Mouse (Mus musculus) midbrain, embryonic 13.5 days (tissue): ENCODE measurements around the gene Parn. TPM values are rescaled to one million over a fixed set of nuclear protein-coding genes. Genes with fewer than 3 reads are reported as not detected.

Experiments
- ATAC-seq: fragments of 200-750 bp; cut with Nextera tagmentation; 2 replicates; pipeline ENCODE4 v1.8.0; 2017; ENCODE audit warnings: mild to moderate bottlenecking, moderate TSS enrichment, moderate library complexity
- H3K27ac ChIP-seq: fragments of 300-500 bp; sonication (generic); 2 replicates; pipeline ENCODE4 v1.5.1; 2015; ENCODE audit warnings: inconsistent platforms, mild to moderate bottlenecking, moderate library complexity
- H3K27me3 ChIP-seq: fragments of 300-500 bp; sonication (generic); 2 replicates; pipeline ENCODE4 v1.6.1; 2015; ENCODE audit warnings: mild to moderate bottlenecking, inconsistent platforms
- H3K36me3 ChIP-seq: fragments of 300-500 bp; sonication (generic); 2 replicates; pipeline ENCODE4 v1.6.1; 2015; ENCODE audit warnings: mild to moderate bottlenecking, inconsistent platforms
- H3K4me1 ChIP-seq: fragments of 300-500 bp; sonication (generic); replicated peaks from 2 replicates; pipeline ENCODE4 v1.6.1; 2015; ENCODE audit warnings: inconsistent platforms
- H3K4me2 ChIP-seq: fragments of 300-500 bp; sonication (generic); replicated peaks from 2 replicates; pipeline ENCODE4 v1.6.1; 2015; ENCODE audit warnings: moderate library complexity, mild to moderate bottlenecking, inconsistent platforms
- H3K4me3 ChIP-seq: fragments of 300-500 bp; sonication (generic); replicated peaks from 2 replicates; pipeline ENCODE4 v1.5.1; 2015; ENCODE audit warnings: mild to moderate bottlenecking, inconsistent platforms
- H3K9ac ChIP-seq: fragments of 300-500 bp; sonication (generic); replicated peaks from 2 replicates; pipeline ENCODE4 v1.6.1; 2015; ENCODE audit warnings: mild to moderate bottlenecking, inconsistent platforms
- H3K9me3 ChIP-seq: fragments of 300-500 bp; sonication (generic); 2 replicates; pipeline ENCODE4 v1.6.1; 2016; ENCODE audit warnings: mild to moderate bottlenecking, inconsistent platforms
- WGBS: fragments of 180-500 bp; shearing (Covaris S2); methylation state at CpG from one replicate; pipeline ENCODE4 v1.1.7; 2015; 5-methylcytosine and 5-hydroxymethylcytosine counted together
- polyA plus RNA-seq: library from polyadenylated mRNA; unstranded; fragments of >200 nt; fragmentation: Nextera tagmentation; extraction: Ambion mirVana; gene quantifications from 2 replicates; pipeline ENCODE4 v1.2.1, GENCODE M21; 2015

The Parn gene
- polyA plus RNA-seq, 1 experiment from 2014 or later: 37.7 TPM

GRCm38 (mm10) chr16:13541121-13541747 lies 126.7 kb downstream of the Parn start:
- Histone ChIP-seq H3K4me3 (no peak overlapping the region), H3K36me3 (peaks cover 15% of the 10 kb centered on the region), H3K4me1 (no peaks in the 10 kb centered on the region; the same call in 1 of the 2 replicates), H3K4me2 (no peak overlapping the region), H3K27ac (no peak overlapping the region), H3K9me3 (peaks cover 13% of the 10 kb centered on the region; the same call in 1 of the 2 replicates), H3K9ac (no peak overlapping the region), H3K27me3 (no peaks in the 10 kb centered on the region)
- ATAC-seq: no peak
- 82% methylated on average over 15 of the region's 15 CpGs for WGBS

DNA sequence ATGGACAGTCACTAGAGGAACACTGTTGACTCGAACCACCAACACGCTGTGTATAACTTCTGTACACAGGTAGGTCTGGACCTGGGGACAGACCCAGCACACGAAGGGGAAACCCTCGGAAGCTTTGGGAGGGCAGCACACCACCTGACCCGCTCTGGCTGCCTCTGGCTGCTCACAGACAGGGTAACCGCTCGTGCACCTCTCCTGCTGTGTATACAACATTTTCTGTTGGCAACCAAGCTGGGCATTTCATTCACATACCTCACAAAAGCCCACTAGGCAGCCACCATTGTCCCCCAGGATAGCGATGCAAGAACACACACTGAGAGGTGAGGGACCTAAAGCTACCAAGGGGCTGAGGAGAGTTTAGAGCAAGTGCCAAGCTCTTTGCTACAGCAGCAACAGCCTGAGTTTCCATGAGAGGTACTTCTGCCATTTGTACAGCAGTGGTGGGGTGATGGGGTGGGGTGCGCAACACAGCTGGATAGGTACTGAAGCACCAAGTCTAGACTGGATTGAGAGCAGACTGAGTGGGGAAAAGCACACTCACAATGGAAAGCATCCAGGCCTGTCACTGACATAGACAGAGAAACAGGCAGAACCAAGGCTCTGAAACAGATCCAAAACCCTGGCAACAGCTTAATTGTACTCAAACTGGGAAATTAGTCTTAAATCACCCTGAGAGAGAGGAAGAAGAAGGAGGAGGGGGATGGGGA lies 128.9 kb downstream of the Parn start:
- Histone ChIP-seq H3K4me1 (no peaks in the 10 kb centered on the region; the same call in 1 of the 2 replicates), H3K27ac (no peak overlapping the region), H3K36me3 (no peaks in the 10 kb centered on the region; the same call in 1 of the 2 replicates), H3K4me3 (no peak overlapping the region), H3K9ac (no peak overlapping the region), H3K4me2 (no peak overlapping the region), H3K9me3 (no peaks in the 10 kb centered on the region), H3K27me3 (no peaks in the 10 kb centered on the region)
- WGBS: 58% methylated on average over 9 of the region's 9 CpGs
- no peak for ATAC-seq

GRCm38 (mm10) chr16:13538213-13538932 lies 129.6 kb downstream of the Parn start:
- Histone ChIP-seq H3K27ac (no peak overlapping the region), H3K4me1 (no peaks in the 10 kb centered on the region; the same call in 1 of the 2 replicates), H3K4me3 (no peak overlapping the region), H3K36me3 (no peaks in the 10 kb centered on the region; the same call in 1 of the 2 replicates), H3K27me3 (no peaks in the 10 kb centered on the region), H3K9ac (no peak overlapping the region), H3K9me3 (no peaks in the 10 kb centered on the region), H3K4me2 (no peak overlapping the region)
- ATAC-seq: no peak
- WGBS: 72% methylated on average over 13 of the region's 13 CpGs

GRCm38 (mm10) chr16:13536404-13536803 lies 131.6 kb downstream of the Parn start:
- no peak for ATAC-seq
- Histone ChIP-seq H3K9me3 (no peaks in the 10 kb centered on the region), H3K4me3 (no peak overlapping the region), H3K4me1 (no peaks in the 10 kb centered on the region; the same call in 1 of the 2 replicates), H3K27ac (no peak overlapping the region), H3K9ac (no peak overlapping the region), H3K4me2 (no peak overlapping the region), H3K27me3 (no peaks in the 10 kb centered on the region), H3K36me3 (no peaks in the 10 kb centered on the region; the same call in 1 of the 2 replicates)
- 88% methylated on average over 7 of the region's 7 CpGs for WGBS

GRCm38 (mm10) chr16:13535856-13536255 lies 132.1 kb downstream of the Parn start:
- H3K36me3 ChIP-seq: no peaks in the 10 kb centered on the region; the same call in 1 of the 2 replicates
- H3K27me3 ChIP-seq: no peaks in the 10 kb centered on the region
- H3K4me3 ChIP-seq: no peak overlapping the region
- no peak overlapping the region for H3K4me2 ChIP-seq
- ATAC-seq: no peak
- no peaks in the 10 kb centered on the region for H3K9me3 ChIP-seq
- WGBS: 86% methylated on average over 12 of the region's 12 CpGs
- no peak overlapping the region for H3K9ac ChIP-seq
- H3K27ac ChIP-seq: no peak overlapping the region
- H3K4me1 ChIP-seq: no peaks in the 10 kb centered on the region; the same call in 1 of the 2 replicates

DNA sequence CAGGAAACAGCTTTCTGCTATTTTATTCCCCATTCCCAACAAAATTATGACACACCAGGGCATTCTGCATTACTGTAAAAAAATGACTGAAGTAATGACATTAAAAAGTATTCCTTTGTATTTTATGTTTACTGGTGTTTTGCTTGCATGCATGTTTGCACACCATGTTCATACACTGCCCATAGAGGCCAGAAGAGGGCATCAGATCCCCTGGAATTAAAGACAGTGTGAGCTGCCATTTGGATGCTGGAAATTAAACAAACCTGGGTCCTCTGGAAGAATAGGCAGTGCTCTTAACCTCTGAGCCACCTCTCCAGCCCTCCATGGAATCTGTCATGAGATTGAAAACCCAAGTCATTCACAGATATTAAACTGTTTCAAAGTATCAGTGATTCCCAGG lies 135.1 kb downstream of the Parn start:
- Histone ChIP-seq H3K36me3 (no peaks in the 10 kb centered on the region; the same call in 1 of the 2 replicates), H3K9me3 (no peaks in the 10 kb centered on the region), H3K27me3 (no peaks in the 10 kb centered on the region), H3K4me2 (no peak overlapping the region), H3K4me1 (no peaks in the 10 kb centered on the region), H3K4me3 (no peak overlapping the region), H3K9ac (no peak overlapping the region), H3K27ac (no peak overlapping the region)
- ATAC-seq: no peak

DNA sequence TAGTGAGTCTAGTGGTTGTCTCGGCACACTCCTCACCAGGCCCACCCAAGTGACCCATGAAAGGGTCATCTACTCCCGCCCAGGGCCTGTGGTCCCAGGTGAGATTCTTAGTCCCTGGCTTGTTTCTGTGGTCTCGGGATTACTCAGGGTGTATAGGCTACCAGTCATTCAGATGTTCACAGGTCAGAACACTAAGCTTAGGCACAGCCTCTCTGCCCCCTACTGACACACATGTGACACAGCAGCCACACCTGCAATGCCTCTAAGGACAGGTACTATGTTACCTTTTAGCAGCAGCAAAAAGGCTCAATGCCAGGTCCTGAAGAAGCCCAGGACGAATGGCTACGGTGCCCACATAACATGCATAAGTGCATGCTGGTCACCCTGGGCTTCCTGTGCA lies 136.7 kb downstream of the Parn start:
- no peaks in the 10 kb centered on the region for H3K36me3 ChIP-seq
- H3K4me2 ChIP-seq: no peak overlapping the region
- H3K4me1 ChIP-seq: no peaks in the 10 kb centered on the region
- no peaks in the 10 kb centered on the region for H3K9me3 ChIP-seq
- no peak overlapping the region for H3K4me3 ChIP-seq
- WGBS: 89% methylated on average over 5 of the region's 5 CpGs
- no peak overlapping the region for H3K27ac ChIP-seq
- no peak overlapping the region for H3K9ac ChIP-seq
- H3K27me3 ChIP-seq: no peaks in the 10 kb centered on the region
- ATAC-seq: no peak

DNA sequence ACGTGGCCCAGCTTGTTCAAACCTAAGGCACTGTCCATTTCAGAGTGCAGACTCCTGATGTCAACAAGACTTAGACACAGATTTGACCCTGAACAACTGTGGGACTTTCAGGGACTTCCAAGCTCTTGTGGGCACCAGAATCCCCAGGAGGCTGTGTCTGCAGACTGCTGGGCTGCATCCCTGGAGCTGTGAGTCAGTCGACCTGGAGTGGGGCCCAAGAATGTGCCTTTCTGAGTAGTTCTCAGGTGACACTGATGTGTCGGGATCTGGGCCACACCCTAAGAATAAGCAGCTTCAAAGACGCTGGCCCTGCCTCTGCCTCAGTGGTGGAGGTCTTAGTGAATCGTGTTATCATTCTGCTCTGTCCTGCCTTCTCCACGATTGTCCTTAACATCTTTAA lies 146.6 kb downstream of the Parn start:
- H3K36me3 ChIP-seq: no peaks in the 10 kb centered on the region
- H3K4me2 ChIP-seq: no peak overlapping the region
- H3K4me3 ChIP-seq: no peak overlapping the region
- H3K9ac ChIP-seq: no peak overlapping the region
- H3K27ac ChIP-seq: no peak overlapping the region
- WGBS: 81% methylated on average over 6 of the region's 6 CpGs
- H3K4me1 ChIP-seq: no peaks in the 10 kb centered on the region
- no peaks in the 10 kb centered on the region for H3K9me3 ChIP-seq
- ATAC-seq: no peak
- no peaks in the 10 kb centered on the region; the same call in 1 of the 2 replicates for H3K27me3 ChIP-seq

GRCm38 (mm10) chr16:13520301-13520700 lies 147.7 kb downstream of the Parn start:
- no peak for ATAC-seq
- Histone ChIP-seq H3K27me3 (no peaks in the 10 kb centered on the region; the same call in 1 of the 2 replicates), H3K4me2 (no peak overlapping the region), H3K4me3 (no peak overlapping the region), H3K36me3 (no peaks in the 10 kb centered on the region), H3K9ac (no peak overlapping the region), H3K9me3 (no peaks in the 10 kb centered on the region), H3K4me1 (no peaks in the 10 kb centered on the region), H3K27ac (no peak overlapping the region)
- WGBS: 88% methylated on average over 6 of the region's 6 CpGs

GRCm38 (mm10) chr16:13516214-13516613 lies 151.8 kb downstream of the Parn start:
- Histone ChIP-seq H3K9me3 (no peaks in the 10 kb centered on the region), H3K4me1 (no peaks in the 10 kb centered on the region), H3K4me2 (no peak overlapping the region), H3K4me3 (no peak overlapping the region), H3K27ac (no peak overlapping the region), H3K27me3 (no peaks in the 10 kb centered on the region; the same call in 1 of the 2 replicates), H3K9ac (no peak overlapping the region), H3K36me3 (no peaks in the 10 kb centered on the region)
- WGBS: 61% methylated on average over 3 of the region's 3 CpGs
- ATAC-seq: no peak

DNA sequence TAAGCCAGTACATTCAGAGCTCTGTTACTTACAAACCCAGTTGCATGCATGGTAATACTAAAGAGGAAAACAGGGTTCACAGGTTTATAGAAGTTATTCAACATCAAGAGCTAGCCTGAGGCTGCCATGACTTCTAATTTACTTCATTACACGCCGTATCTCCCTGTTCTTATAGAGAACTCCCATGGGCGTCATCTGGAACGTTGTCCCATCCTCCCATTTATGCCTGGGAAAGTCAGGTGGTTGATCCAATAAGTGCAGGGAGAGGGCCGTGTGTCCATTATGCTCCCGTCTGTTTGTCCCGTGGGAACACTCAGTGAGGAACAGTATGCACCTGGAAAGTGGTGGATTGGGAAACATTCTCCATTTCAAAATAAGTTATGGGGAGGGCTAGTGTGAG lies 152.4 kb downstream of the Parn start:
- Histone ChIP-seq H3K4me1 (no peaks in the 10 kb centered on the region), H3K9ac (no peak overlapping the region), H3K27ac (no peak overlapping the region), H3K9me3 (no peaks in the 10 kb centered on the region), H3K36me3 (no peaks in the 10 kb centered on the region), H3K27me3 (no peaks in the 10 kb centered on the region; the same call in 1 of the 2 replicates), H3K4me2 (no peak overlapping the region), H3K4me3 (no peak overlapping the region)
- 90% methylated on average over 7 of the region's 7 CpGs for WGBS
- no peak for ATAC-seq

- WGBS: 89% methylated on average over 5 of the region's 5 CpGs
- Histone ChIP-seq H3K27me3 (no peaks in the 10 kb centered on the region), H3K4me1 (no peaks in the 10 kb centered on the region)
Observed at GRCm38 (mm10) chr16:13505055-13505454, 162.9 kb downstream of the Parn start.

More at GRCm38 (mm10) chr16:13505055-13505454, 162.9 kb downstream of the Parn start:
- no peak overlapping the region for H3K4me3 ChIP-seq
- H3K27ac ChIP-seq: no peak overlapping the region
- H3K4me2 ChIP-seq: no peak overlapping the region
- no peaks in the 10 kb centered on the region for H3K36me3 ChIP-seq
- no peak for ATAC-seq
- no peak overlapping the region for H3K9ac ChIP-seq
- no peaks in the 10 kb centered on the region for H3K9me3 ChIP-seq
